Mouse (Mus musculus) embryo, embryonic 11 days (tissue): ENCODE data around the gene Ier5l.

Experiments used
- DNase-seq: peaks from one replicate; pipeline ENCODE4 v3.0.0-alpha.2; 2015

The Ier5l gene

DNA sequence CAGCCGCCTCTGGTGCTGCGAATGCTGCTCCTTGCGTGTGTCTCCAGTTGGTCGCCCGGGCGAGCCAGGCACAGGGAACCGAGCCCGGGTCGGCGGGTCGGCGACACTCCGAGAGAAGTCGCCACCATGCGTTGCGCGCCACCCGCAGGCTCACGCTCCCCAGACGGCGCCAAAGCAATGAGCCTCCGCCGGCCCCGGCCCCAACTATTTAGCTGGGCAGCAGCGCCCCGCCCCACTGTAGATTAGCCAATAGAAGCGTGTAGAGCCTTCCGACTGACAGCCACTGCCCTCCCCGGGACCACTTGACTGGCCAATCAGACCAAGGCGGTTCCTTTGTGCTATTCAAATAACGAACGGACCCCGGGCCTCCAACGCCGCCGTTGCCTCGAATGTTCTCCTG is at the start of gene Ier5l:
Gene Ier5l, minus strand, starts transcription at position 181 of the 400 bp plus-strand sequence.
- DNase-seq = peak; percentile 97

DNA sequence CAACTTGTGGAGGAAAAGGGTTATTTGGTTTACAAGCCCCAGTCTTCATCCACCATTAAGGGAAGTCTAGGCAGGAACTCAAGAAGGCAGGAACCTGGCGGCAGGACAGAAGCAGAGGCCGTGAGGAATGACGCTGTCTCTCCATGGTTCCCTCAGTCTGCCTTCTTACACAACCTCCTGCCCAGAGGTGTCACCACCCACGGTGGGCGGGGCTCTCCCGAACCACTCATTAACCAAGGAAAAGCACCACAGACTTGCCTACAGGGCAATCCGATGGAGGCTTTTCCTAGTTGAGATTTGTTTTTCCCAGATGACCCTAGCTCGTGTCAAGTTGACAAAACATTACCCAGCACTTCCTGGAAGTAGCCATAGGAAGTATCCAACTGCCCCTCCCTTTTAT is 49.7 kb upstream of the Ier5l start:
- no peak for DNase-seq

- DNase-seq = no peak
Measured at GRCm38 (mm10) chr2:30510711-30511380, 36.8 kb upstream of the Ier5l start.

DNA sequence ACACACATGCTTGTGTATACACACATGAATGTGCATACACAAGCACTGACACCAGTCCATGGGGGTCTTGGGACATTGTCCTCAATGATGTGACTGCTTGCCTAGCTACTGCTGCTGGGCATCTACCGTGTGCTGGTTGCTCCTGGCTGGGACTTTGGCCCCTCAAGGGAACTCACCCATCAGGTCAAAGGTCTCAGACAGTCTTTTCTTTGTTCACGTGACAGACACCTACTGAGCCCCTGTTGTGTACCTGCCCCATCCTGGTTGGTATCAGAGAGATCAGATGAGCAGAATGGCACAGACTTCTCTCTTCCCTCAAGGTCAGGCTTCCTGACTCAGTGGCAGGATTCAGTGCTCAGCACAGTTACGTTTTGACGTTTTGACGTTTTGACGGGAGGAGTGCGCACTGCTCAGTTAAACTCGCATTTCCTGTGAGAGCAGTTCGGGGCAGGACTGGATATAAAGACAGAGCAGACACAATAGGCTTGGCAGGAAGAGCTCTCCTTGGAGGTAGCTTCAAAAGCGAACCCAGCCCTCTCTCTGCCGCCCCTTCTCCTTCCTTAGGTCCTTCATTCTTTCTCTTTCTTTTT is 33.2 kb upstream of the Ier5l start:
- DNase-seq = no peak

GRCm38 (mm10) chr2:30503677-30504621 is 29.9 kb upstream of the Ier5l start:
- DNase-seq = no peak

- DNase-seq = no peak
Measured at GRCm38 (mm10) chr2:30501701-30502100, 27.7 kb upstream of the Ier5l start.

DNA sequence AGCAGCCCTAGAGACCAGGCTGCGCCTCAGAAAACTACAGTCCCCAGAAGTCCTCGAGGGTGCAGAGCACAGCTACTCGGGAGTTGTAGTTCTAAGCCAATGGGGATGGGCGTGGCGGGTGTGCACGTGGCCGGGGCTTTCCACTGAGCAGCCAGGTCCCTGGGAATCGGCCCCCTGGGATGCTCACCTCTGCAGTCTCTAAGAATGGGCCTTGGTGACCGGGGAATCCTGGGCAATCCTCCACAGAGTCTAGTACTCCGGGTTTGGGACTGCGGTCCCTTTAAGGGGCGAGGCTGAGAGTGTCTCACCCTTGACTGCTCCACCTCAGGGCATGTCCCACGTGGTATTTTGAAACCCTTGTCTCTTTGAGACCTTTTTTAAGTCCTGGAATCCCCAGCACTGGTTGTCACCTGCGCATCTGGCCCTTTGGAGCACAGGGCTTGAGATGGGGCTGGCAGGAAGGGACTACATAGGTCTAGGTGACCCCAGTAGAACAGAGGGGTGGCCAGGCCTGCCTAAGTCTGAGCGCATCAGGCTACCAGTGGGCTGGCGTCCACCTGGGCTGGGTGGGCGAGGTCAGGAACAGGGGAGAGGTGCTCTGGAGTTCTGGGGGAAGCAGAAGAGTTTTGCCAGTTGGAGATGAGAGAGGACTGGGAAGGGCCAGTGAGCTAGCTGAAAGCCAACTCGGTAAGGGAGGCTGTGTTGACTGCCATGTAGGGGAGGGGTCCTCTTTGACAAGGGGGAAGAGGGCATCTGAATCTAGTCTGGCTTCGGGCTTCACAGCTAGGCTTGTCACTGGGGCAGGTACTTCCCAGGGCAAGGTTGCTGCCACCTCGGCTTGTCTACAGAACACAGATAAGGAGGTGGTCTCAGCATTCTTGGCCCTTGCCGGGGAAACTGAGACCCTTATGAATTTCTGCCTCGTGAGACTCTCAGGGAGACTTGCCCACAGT is 22.2 kb upstream of the Ier5l start:
- DNase-seq = peak; percentile 87

GRCm38 (mm10) chr2:30495000-30495908 is 21.2 kb upstream of the Ier5l start:
- no peak for DNase-seq

- DNase-seq = no peak
Measured at GRCm38 (mm10) chr2:30490384-30490783, 16.4 kb upstream of the Ier5l start.

DNA sequence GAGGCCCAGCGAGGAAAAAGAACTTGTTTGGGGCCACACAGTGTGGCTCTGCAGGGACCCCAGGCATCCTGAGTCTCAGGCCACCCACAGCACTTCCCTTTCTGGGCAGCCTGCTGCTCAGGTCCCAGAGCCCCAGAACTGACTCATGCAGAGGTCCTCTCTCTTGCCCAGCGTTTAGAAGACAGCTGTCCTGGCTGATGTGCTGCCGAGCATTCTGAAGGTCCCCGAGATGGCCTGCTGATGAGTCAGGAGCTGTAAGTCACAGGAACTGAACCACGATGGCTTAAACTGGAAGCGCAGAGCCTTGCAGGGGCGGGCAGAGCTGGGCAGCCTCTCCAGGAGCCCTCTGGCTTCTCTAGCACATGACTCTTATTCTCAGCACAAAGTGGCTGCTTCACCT is 13.6 kb upstream of the Ier5l start:
- no peak for DNase-seq

DNA sequence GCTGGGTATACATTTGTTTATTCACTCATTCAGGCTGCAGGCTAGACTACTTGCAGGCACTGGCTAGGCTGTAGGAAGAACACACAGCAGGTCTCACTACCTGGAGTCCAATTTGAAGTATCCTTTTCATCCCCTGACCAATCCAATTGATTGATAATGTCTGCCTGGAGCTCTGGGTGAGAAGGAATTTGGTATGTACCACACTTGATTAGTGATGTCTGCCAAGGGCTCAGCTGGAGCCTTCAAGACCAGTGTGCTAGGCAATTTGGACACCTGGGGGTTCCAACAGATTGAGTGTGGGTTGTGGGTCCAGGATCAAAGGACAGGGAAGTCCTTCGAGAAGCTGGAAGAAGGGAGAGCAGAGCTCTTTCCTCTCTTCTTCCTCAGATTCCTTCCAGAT is 4.5 kb upstream of the Ier5l start:
- no peak for DNase-seq

- no peak for DNase-seq
Measured at GRCm38 (mm10) chr2:30476241-30476640, 2.2 kb upstream of the Ier5l start.

DNA sequence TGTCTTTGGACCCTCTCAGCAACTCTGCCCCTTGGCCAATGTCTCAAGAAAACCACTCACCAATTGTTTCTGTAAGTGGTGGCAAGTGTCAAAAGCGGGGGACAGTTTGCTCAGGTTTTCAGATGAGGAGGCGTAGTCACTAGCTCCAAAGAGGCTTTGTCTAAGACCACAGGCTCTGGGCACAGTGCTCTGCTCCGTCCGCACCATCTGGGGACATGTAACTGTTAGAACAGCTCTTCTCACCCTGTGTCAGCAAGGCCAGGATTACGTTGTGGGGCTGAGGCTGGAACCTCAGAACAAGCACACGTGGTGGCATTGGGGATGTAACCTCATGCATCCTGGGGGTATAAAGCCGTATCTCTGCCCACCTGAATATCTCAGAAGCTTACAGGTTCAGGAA is 1.4 kb upstream of the Ier5l start:
- DNase-seq = no peak

DNA sequence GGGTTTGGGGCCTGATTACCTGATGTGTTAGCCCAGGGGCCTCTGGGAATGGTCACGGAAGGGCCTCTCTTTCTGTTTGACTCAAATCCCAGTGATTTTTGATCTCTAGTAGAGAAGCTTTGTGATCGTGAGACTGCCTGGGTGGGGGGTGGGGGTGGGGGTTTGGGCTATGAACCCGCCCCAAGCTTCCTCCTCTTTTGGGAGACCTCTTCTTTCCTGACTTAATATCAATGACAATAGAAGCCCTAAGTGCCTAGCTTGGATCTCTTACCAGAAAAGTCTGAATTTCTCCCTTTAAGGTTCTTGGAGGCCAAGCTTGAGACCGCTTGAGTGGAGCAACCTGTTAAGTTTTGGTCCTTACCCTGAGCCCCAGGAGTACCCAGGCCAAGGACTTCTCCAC is 757 bp upstream of the Ier5l start:
- DNase-seq = no peak

GRCm38 (mm10) chr2:30473431-30474031 is 488 bp downstream of the Ier5l start:
- DNase-seq = peak; percentile 70

DNA sequence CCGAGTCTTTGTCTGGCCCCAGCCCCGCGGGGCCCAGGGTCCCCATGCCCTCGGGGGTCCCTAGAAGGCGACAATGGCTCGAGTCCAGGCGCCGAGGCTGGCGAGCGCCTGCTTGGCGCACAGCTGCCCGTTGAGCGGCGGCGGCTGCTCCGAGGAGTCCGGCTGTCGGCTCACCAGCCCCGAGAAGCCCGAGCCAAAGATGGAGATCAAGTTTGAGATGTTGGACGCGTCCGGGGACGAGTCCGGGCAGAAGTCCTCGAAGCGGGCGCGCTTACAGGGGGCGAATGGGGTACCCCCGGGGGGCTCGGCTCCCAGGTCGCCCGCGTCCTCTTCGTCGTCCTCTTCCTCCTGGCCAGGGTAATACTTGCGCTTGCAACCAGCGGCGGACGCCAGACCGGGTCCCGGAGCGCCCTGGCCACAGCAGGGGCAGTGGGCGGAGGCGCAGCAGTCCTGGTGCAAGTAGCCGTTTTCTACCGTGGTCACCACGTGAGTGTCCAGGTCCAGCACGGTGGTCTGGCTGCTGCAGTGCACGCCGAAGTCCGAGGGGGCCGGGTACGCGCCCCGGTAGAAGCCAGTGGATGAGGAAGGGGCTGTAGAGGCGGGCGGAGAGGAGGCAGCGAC is 1.2 kb downstream of the Ier5l start:
- peak; percentile 61 for DNase-seq

- peak; percentile 93 for DNase-seq
Measured at GRCm38 (mm10) chr2:30471795-30472720, 2.0 kb downstream of the Ier5l start.

GRCm38 (mm10) chr2:30471051-30471450 is 3.0 kb downstream of the Ier5l start:
- peak; percentile 61 for DNase-seq
